Mouse (Mus musculus): ENCODE results near the gene Tbc1d22a. TPM values are rescaled to one million over a fixed set of nuclear protein-coding genes. Genes with fewer than 3 reads are reported as not detected.
"Not testable (repeated sequence)": the region's sequence is repeated elsewhere in the genome, so short reads cannot be mapped to it uniquely, and the experiment has no call there.

Tbc1d22a gene
- 10 to 100 TPM; 32.3 TPM for total RNA-seq (2021)
- long read RNA-seq, experiment 1, transcript Tbc1d22a-201 (13 exons, 3,229 nt), result major isoform, 19 of 33 reads
- long read RNA-seq, experiment 1, partial matches to known transcripts, result 7 of 33 reads
- long read RNA-seq, experiment 1, other reads (novel, unspliced or antisense), result 7 of 33 reads
- long read RNA-seq, experiment 2, transcript Tbc1d22a-201 (13 exons, 3,229 nt), result major isoform, 50 of 84 reads
- long read RNA-seq, experiment 2, partial matches to known transcripts, result 11 of 84 reads
- long read RNA-seq, experiment 2, other reads (novel, unspliced or antisense), result 23 of 84 reads

- peak; percentile 72 to 84 for DNase-seq (ENCODE audit: low spot score in 2 of 2)
These were observed at the start of gene Tbc1d22a for GRCm38 (mm10) chr15:86213753-86214548. Tbc1d22a (plus strand) TSS chr15:86214459.

DNA sequence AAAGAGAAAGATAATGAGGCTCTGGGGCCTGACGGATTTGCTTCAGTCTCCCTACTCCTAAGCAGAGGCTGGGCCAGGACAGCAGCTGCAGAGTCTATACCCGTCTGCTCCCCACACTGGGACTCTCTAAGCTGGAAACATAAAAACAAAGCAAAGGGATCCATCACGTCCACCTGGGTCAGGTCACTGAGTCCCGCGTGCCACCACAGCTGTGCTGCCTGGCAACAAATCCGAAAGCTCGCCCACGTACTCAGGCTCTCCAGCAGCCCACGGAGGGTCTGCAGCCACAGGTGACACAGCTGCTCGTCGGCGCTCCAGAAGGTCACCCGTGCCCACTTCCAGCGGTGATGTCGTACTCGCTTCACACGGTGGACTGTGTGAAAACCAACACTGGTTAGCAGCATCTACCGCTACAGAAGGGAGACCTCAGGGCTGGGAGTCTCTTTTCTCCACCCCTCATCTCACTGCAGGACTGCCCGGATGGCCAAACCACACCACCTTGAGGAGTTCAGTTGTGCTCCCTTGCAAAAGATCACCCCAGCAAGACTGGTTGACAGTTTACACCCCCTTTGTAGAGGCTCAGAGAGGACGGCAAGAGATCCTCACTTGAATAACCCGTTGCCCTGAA, 49.4 kb upstream of the Tbc1d22a start:
- no peak for DNase-seq (ENCODE audit: low spot score in 2 of 2)

GRCm38 (mm10) chr15:86165811-86166590, 48.3 kb upstream of the Tbc1d22a start:
- DNase-seq (ENCODE audit: low spot score in 2 of 2), result no peak

DNA sequence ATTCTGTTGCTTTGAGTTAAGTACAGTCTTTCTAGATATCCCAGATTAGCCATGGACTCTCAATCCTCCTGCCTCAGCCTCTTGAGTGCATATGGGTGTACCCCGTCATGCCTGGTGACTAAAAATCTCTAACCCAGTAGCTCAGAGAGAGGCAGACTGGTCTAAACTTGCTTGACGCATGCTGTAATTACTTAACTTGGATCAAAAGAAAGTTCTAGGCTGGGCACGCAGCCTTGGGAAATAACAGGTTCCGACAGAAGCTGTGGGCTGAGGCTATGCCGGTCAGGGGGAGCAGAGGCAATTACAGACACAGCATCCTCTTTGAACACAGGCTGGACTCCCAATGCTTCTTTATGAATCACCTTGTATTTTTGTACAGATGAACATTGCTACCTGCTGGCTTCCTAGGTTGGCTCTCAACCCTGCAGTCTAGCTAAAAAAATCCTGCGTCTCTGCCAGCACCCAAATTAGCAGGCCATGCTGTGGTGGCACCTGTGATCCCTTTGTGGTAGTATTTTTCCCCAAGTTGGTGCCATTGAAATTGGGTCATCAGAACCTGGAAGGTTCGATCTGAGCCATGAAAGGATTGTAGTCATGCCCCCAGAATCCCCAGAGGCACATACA, 47.1 kb upstream of the Tbc1d22a start:
- no peak for DNase-seq (ENCODE audit: low spot score in 2 of 2)

GRCm38 (mm10) chr15:86167787-86168504, 46.3 kb upstream of the Tbc1d22a start:
- no peak for DNase-seq (ENCODE audit: low spot score in 2 of 2)

DNA sequence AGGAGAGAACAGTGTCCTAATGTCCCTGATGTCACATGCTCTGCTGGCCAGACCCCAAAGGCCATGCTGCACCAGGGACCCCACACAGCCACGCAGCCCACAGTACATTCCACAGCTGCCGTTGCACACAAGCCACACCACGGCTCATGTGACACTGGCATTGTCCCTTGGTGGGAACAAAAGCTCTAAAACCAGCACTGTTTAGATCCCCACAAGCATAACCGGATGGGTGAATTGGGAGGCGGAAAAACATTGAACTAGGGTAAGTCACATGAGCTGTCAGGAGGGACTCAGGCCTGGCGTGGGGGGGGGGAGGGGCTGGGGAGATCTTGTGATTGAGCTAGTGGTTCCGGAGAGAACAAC, 45.8 kb upstream of the Tbc1d22a start:
- no peak for DNase-seq (ENCODE audit: low spot score in 2 of 2)

DNA sequence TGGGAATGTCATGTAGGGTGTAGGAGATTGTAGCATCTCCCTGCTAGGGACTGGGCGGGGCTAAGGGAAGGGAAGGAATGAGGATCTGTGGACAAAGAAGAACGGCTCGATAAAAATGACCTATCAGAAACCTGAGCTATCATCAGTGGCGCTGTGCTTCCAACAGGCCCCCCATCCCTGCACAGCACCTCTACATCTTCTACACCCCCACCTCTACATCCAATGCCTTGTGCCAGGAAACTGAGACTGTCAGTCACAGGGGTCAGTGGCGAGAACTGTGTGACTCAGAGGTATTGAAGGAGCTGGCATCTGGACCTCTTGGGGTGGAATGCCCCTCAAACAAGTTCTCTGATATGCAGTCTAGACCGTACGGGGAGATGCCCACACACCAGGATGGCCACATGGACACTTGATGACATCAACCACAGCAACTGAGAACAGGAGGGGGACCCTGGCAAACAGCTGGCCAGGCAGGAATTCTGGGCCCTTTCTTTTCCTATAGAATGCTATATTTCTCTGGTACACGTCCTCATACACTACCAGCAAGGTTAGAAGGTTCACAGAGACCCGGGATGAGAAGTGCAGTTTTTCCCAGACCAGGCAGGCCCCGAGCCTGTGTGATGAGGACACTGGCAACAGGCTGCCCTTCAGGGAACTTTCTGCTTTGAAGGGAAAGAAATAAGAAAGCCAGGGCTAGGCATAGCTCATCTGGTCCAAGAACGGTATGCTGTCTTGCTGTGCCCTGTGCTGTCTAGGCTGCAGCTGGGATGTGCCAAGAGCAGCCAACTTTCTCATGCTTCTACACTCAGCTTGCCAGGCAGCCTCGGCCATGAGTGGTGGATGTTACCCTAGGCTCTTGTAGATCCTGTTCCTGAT, 45.1 kb upstream of the Tbc1d22a start:
- DNase-seq (ENCODE audit: low spot score in 2 of 2), result no peak

- no peak for DNase-seq (ENCODE audit: low spot score in 2 of 2)
These were observed 44.5 kb upstream of the Tbc1d22a start for GRCm38 (mm10) chr15:86169817-86170110.

DNA sequence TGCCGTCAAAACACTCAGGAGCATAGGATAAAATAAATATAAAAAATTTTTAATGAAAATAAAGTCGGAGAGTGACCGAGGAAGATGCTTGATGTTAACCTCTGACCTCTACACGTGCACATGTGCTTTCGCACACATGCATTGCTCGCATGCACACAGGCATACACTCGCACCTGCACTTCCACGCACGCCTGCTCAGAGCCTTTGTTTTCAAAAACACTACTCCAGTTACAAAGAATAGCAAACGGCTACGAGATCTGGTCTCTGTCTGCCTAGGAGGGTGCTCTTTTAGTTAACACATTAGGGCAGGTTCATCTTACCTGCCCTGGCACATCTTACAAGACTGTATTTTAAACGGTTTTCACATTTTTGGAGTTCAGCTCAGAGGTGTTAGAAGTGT, 42.9 kb upstream of the Tbc1d22a start:
- DNase-seq (ENCODE audit: low spot score in 2 of 2), result no peak

DNA sequence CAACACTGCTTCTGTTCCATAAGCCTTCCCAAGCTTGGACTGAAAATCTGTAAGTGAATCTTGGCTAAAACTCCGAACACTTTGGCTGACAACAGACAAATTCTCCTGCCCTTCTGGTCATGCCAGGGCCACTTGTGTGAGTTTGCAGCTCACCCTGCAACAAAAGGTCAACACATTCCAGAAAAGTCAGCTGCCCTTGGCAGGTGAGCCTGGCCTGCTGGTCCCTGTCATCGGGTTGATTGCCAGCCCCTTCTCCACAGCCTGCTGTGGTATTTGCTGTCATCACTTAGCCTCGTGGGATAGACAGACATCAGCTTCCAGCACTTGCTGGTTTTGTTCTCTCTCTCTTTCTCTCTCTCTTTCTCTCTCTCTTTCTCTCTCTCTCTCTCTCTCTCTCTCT, 42.1 kb upstream of the Tbc1d22a start:
- DNase-seq (ENCODE audit: low spot score in 2 of 2), result no peak

DNA sequence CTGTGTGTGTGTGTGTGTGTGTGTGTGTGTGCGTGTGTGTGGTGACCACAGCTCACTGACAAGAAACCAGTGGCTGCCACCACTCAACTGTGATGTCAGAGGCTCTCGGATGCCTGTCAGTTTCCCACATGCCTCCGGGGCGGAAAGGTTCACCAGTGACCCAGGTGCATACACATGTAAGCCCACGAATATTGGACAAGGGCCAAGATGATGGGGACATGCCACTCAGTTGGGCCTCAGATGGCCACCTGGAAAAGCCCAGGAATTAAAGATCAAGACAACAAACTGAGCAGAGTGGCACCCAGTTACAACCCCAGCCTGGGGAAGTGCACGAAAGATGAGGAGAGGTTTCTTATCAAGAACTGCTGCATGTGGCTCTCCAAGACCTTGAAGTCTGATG, 41.7 kb upstream of the Tbc1d22a start:
- no peak for DNase-seq (ENCODE audit: low spot score in 2 of 2)

DNA sequence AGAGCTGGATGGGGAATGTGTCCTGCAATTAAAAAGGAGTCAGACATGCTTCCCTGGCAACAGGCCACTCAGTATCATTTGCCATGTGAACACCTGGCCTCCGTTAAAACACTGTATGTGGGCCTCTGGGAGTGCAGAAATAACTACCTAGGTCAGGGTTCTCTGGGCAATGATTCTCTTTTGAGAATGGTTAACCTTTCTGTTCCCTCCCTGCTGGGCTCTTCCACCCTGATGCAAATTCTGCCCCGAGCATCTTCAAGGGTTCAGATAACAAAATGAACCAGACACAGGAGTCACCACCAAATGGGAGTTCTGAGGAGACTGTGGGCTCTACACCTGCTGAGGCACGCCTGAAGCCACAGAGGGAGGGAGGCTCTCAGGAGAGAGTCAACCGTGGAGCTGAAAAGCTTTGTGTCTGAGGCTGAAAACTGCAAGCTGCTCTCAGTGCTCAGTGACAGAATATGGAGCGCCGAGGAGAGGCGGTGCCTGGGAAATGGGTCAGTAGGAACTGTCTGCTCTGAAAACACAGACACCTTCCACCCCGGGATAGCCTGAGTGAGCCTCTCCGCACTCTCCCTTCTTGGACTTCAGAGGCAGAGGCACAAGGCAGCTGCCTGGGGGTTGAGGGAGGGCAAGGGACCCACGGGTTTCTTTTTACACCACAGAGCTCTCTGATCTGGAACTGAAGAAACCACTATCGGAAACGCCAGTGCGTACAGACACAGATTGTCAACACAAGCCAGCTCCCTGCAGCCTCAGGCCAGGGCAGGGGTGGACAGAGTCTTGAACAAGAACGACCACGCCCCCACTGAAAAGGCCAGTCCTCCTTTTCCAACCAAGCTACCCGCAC, 40.9 kb upstream of the Tbc1d22a start:
- no peak for DNase-seq (ENCODE audit: low spot score in 2 of 2)

DNA sequence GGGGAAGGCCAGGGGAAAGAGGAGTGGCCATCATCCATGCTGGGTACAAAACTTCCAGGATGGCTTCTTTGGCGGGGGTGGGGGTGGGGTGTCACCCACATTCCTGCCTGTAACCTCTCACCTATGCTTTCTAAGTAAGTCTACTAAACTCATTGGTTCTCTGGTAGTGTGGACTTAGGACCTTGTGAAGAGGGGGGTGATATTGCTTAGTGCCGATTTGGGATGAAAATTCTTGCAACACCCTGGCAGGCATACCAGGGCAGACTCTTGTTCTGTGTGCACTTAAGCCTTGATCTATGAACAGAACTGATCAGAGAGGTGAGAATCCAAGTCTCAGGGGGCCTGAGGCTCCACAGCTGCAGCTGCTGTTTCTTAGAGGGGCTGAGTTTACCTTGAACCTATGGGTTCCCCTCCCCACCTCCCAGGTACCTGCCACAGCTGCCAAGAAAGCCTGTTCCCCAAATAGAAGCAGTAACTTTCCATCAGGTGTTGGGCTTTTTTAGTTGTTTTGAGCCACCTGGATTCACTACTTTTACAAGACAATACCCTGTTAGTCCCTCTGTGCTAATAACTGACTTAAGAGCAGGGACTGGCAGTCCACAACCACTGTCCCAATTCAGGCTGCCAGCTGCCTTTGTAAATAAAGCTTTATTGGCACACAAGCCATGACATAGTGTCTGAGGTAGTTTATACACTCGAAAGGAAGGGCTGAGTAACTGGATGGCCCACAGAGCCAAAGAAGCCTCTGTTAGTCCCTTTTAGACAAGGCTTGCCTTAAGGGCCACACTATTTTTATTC, 38.8 kb upstream of the Tbc1d22a start:
- no peak for DNase-seq (ENCODE audit: low spot score in 2 of 2)

- no peak for DNase-seq (ENCODE audit: low spot score in 2 of 2)
These were observed 38.1 kb upstream of the Tbc1d22a start for GRCm38 (mm10) chr15:86176166-86176565.

GRCm38 (mm10) chr15:86176771-86177702, 37.2 kb upstream of the Tbc1d22a start:
- no peak for DNase-seq (ENCODE audit: low spot score in 2 of 2)

GRCm38 (mm10) chr15:86177703-86178251, 36.5 kb upstream of the Tbc1d22a start:
- DNase-seq (ENCODE audit: low spot score in 2 of 2), result not testable (repeated sequence)
